Mouse (Mus musculus) stomach, postnatal 0 days (tissue): ENCODE results near the gene Enthd1.

Experiments used
- CTCF ChIP-seq: IDR thresholded peaks from 2 replicates; pipeline ENCODE4 v1.5.1; 2016; ENCODE audit warnings: antibody characterized with exemption, low read depth, mild to moderate bottlenecking, moderate library complexity
- EP300 ChIP-seq: optimal IDR thresholded peaks from 2 replicates; pipeline ENCODE3; 2016; ENCODE audit warnings: antibody characterized with exemption

GRCm38 (mm10) chr15:80413988-80414721 is 150.8 kb downstream of the Enthd1 start:
- TF ChIP-seq CTCF (no peak), EP300 (no peak)
